Mouse (Mus musculus) c-Kit-positive CD71-negative TER-119-negative erythroid progenitor cells, embryonic 14.5 days (primary cell): Measurements from ENCODE around the gene Gbx2.

Source experiments
- DNase-seq: peaks from one replicate; pipeline ENCODE4 v3.0.0-alpha.2; 2013; ENCODE audit warnings: low read depth

Gene Gbx2

DNA sequence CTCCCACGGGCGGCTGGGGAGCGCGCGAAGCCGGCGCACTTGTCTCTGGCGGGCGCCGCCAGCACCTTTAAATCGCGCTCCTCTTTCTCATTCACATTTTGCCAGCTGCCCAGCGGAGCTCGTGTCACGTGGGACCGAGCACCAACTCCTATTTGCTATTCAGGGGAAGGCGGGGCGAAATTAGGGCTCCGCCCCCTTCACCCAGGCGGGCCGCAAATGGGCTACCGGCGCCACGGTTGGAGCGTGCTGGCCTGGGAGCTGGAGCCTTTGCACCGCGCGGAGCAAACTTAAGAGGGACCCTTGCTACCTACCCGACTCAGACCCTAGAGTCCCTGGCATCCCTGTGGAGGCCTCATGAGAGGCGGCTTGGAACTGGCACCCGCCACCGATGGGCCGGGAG lies at the start of gene Gbx2:
Gene Gbx2 (minus strand): TSS at position 60 of the 400 bp plus-strand sequence.
- no peak for DNase-seq

DNA sequence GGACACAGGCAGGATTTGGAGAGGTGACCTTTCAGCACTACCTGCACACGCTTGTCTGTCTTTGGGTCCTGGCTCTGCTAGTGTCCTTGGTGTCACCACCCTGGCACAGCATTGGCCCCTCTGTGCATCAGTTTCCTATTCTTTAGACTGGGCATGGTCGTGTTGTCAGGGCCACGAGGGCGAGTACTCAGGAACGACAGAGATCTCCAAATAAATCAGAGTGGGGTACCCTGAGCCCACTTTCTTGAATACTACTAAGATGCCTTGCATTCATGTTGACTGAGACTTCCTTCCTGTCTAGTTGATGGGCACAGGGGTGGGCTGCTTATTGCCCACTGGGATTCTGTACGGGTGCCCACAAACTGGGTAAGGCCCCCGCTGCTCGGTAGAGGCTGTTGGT lies 46.3 kb upstream of the Gbx2 start:
- no peak for DNase-seq

DNA sequence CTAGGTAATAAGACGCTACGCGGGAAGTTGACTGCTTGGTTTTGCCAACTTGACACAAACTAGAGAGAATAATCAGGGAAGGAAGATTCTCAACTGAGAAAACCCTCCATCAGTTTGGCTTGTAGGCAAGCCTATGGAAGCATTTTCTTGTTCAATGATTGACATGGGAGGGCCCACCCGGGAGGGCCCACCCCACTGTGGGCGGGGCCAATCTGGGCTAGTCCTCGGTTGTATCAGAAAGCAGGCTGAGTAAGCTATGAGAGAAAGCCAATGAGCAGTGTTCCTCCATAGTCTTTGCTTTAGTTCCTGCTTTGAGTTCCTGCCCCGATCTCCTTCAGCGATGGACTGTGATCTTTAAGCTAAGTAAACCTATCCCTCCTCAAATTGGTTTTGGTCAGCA lies 45.4 kb upstream of the Gbx2 start:
- no peak for DNase-seq

- DNase-seq: no peak
Measured at GRCm38 (mm10) chr1:89974541-89974940, 43.6 kb upstream of the Gbx2 start.

DNA sequence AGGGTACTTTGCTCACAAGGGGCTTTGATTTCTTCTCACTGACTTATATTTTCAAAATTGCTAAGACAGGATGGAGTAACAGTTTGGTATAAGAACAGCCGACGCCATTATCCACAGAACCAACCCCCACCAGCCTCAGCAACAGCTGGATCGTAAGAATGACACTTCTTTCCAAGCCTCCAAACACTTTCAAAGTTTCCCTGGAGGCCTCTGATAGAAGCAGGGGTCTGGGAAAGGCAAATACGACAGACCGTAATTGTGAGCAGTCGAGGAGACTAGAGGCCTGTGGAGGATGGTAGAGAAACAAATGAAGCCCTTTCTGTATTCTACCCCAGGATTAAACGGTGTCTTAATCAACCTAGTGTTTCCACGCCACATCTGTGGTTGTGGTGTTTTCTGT lies 40.9 kb upstream of the Gbx2 start:
- no peak for DNase-seq

DNA sequence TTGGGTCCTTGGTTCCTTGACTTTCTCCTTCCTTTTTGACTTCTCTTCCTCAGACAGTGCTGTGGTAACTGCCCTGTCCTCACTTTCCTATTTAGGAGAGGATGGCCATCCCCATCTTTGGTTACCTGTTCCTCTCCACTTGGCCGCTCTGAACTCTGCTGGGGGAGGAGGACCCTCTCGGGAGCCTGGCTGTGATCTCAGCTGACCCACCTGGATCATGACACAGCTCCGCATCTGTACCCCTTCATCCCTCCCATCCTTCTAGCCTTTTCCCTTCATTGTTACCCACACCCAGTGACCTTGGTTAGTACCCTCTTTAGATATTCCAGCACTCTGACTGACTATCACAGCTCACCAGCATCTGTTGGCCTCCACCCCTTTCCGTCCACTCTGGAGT lies 38.7 kb upstream of the Gbx2 start:
- no peak for DNase-seq

- DNase-seq: no peak
Measured at GRCm38 (mm10) chr1:89969072-89969713, 38.2 kb upstream of the Gbx2 start.

- DNase-seq: no peak
Measured at GRCm38 (mm10) chr1:89968111-89968851, 37.3 kb upstream of the Gbx2 start.

- DNase-seq: no peak
Measured at GRCm38 (mm10) chr1:89967585-89967984, 36.6 kb upstream of the Gbx2 start.

DNA sequence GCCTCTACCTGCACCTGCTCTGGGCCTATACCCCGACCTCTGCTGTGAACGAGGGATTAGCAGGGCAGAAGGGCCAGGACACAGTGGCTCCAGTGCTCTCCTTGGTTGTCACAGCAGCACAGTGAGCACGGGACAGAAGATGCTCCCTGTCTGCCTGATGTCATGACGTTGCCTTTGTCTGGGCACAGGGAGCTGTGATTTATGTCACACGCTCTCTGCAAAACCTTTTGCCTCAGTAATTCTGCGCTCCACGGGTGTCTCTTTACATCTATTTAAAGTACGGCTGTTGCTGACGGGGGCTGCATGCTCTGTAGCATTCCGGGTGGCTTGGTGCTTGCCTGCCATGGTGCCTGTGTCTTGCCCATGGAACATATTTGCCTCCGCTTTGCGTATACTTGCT lies 33.4 kb upstream of the Gbx2 start:
- DNase-seq: no peak

- no peak for DNase-seq
Measured at GRCm38 (mm10) chr1:89963296-89963695, 32.3 kb upstream of the Gbx2 start.

GRCm38 (mm10) chr1:89962092-89962491 lies 31.1 kb upstream of the Gbx2 start:
- no peak for DNase-seq

- no peak for DNase-seq
Measured at GRCm38 (mm10) chr1:89959393-89959792, 28.4 kb upstream of the Gbx2 start.

GRCm38 (mm10) chr1:89943202-89943601 lies 12.2 kb upstream of the Gbx2 start:
- DNase-seq: no peak

- DNase-seq: no peak
Measured at GRCm38 (mm10) chr1:89942395-89942976, 11.5 kb upstream of the Gbx2 start.

- no peak for DNase-seq
Measured at GRCm38 (mm10) chr1:89941701-89942381, 10.9 kb upstream of the Gbx2 start.

DNA sequence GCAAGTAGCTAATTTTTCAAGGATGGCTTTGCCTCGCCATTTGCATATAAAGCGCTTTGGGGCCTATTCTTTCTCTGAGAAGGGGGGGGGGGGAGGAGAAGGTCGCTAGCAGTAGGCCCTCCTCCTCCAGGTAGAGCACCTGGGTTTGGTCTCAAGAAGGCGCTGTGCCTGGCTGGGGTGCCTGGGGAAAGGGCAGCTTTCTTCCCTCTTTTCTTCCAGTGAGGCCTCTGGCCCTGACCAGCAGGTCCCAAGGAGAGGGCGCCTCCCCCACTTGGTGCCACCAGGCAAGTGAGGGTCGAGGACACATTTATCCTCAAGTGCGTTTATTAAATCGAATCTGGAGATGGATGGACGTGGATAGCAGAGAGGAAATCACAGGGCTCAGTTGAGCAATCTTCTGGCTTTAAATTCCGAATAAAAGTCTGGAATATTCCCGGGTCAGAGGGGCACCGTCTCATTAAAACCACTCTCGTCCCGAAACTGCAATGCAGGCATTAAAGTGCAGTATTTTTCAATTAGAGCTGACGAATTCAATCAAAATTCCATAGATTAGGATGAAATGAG lies 10.1 kb upstream of the Gbx2 start:
- no peak for DNase-seq

DNA sequence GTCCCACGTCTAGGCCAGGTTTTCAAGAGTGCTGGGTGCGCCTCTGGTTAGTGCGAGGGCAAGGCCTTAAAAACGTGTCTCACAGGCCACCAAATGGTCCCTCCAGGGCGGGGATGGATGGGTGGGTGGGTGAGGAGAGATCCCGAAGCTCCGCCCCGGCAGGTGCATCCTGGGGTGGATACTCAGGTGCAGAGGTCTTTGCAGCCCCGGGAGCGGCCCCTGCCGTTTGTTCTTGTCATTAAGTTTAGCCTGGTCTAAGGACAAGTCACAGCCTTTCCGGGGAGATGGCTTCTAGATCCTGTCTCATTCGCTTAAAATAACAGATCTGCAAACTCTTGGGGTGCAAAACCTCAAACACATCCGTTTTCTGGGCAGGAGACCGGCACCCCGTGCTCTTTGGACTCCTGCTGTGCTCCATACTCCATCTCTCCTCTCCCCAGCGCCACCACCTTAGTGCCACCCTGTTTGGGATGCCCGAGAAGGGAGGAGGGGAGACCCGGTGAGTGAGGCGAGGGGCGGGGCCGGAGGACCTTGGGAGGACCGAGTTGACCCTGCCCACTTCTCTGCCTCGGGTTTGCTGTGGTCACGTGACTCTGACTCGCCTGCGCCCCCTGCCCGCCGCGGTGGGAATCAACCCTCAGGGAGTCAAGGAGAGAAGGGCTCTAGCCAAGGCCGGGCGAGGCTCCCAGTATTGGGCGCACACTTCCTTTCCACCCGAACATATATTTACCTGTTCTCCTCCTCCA lies 9.2 kb upstream of the Gbx2 start:
- DNase-seq: peak; percentile 75

DNA sequence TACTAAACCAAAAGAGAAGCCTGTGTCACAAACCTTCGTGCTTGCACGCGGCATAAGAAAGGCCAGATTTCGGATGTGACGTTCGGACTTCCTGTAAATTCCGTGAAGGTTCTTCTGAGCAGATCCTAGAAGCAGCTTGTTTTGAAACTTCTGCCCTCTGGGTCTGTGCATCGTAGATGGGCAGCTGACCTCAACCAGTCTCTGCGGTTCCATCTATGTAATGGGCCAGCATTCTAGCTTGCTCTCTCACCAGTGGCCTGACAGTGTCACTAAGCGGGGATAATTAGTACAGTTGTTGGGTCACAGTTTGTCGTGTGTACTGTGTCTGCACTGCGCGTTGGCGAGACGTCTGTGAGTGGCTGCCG lies 8.6 kb upstream of the Gbx2 start:
- DNase-seq: no peak

GRCm38 (mm10) chr1:89938884-89939595 lies 8.1 kb upstream of the Gbx2 start:
- no peak for DNase-seq
